Mouse (Mus musculus) T-helper 1 cell (primary cell): Measurements from ENCODE around the gene Mindy4.

ENCODE experiments used
- in situ Hi-C: fragments of 300-600 bp; cut with MboI, MseI; formaldehyde crosslinking; loops from one replicate; pipeline ENCODE4 v1.15.1; 2025; ENCODE audit warnings: high pct_unique_total_duplicates

Gene Mindy4

GRCm38 (mm10) chr6:55295325-55295724 is 92.1 kb downstream of the Mindy4 start:
- in situ Hi-C loops = no loop called here

GRCm38 (mm10) chr6:55299482-55299881 is 96.3 kb downstream of the Mindy4 start:
- in situ Hi-C loops = no loop called here

GRCm38 (mm10) chr6:55299917-55300316 is 96.7 kb downstream of the Mindy4 start:
- in situ Hi-C loops = no loop called here

GRCm38 (mm10) chr6:55300704-55301103 is 97.5 kb downstream of the Mindy4 start:
- in situ Hi-C loops = no loop called here

GRCm38 (mm10) chr6:55310179-55310578 is 107.0 kb downstream of the Mindy4 start:
- in situ Hi-C loops = no loop called here

GRCm38 (mm10) chr6:55311962-55312361 is 108.8 kb downstream of the Mindy4 start:
- in situ Hi-C loops = no loop called here

- in situ Hi-C loops = no loop called here
These were observed 110.7 kb downstream of the Mindy4 start for GRCm38 (mm10) chr6:55313893-55314292.

- in situ Hi-C loops = no loop called here
These were observed 111.4 kb downstream of the Mindy4 start for GRCm38 (mm10) chr6:55314628-55315027.

GRCm38 (mm10) chr6:55318597-55318996 is 115.4 kb downstream of the Mindy4 start:
- in situ Hi-C loops = no loop called here

- in situ Hi-C loops = no loop called here
These were observed 116.7 kb downstream of the Mindy4 start for GRCm38 (mm10) chr6:55319585-55320551.

GRCm38 (mm10) chr6:55320894-55321293 is 117.7 kb downstream of the Mindy4 start:
- in situ Hi-C loops = no loop called here

GRCm38 (mm10) chr6:55321518-55321917 is 118.3 kb downstream of the Mindy4 start:
- in situ Hi-C loops = no loop called here

GRCm38 (mm10) chr6:55322980-55323379 is 119.8 kb downstream of the Mindy4 start:
- in situ Hi-C loops = no loop called here

GRCm38 (mm10) chr6:55323908-55324634 is 120.9 kb downstream of the Mindy4 start:
- in situ Hi-C loops = no loop called here

GRCm38 (mm10) chr6:55324785-55325184 is 121.6 kb downstream of the Mindy4 start:
- in situ Hi-C loops = no loop called here

GRCm38 (mm10) chr6:55326299-55326698 is 123.1 kb downstream of the Mindy4 start:
- in situ Hi-C loops = no loop called here

- in situ Hi-C loops = no loop called here
These were observed 124.1 kb downstream of the Mindy4 start for GRCm38 (mm10) chr6:55327326-55327725.

GRCm38 (mm10) chr6:55328179-55328578 is 125.0 kb downstream of the Mindy4 start:
- in situ Hi-C loops = no loop called here

GRCm38 (mm10) chr6:55331315-55331714 is 128.1 kb downstream of the Mindy4 start:
- in situ Hi-C loops = no loop called here

GRCm38 (mm10) chr6:55332100-55332772 is 129.1 kb downstream of the Mindy4 start:
- in situ Hi-C loops = no loop called here

GRCm38 (mm10) chr6:55332773-55333109 is 129.6 kb downstream of the Mindy4 start:
- in situ Hi-C loops = no loop called here

- in situ Hi-C loops = no loop called here
These were observed 132.9 kb downstream of the Mindy4 start, which contains the start of gene Aqp1 for GRCm38 (mm10) chr6:55335989-55336514. Aqp1 (plus strand) TSS chr6:55336432.
